Mouse (Mus musculus) MEL-GATA-1-ER (cell line): ENCODE data around the gene Syt8.

ENCODE experiments used
- DNase-seq: peaks from one replicate; pipeline ENCODE4 v3.0.0-alpha.2; 2012; ENCODE audit warnings: low read depth; ENCODE audit errors: extremely low read depth

Gene Syt8

GRCm38 (mm10) chr7:142408686-142409085 lies 26.0 kb upstream of the Syt8 start:
- DNase-seq, result no peak

GRCm38 (mm10) chr7:142409603-142410002 lies 25.0 kb upstream of the Syt8 start:
- no peak for DNase-seq

GRCm38 (mm10) chr7:142413285-142413684 lies 21.4 kb upstream of the Syt8 start:
- DNase-seq, result no peak

GRCm38 (mm10) chr7:142415314-142415713 lies 19.3 kb upstream of the Syt8 start:
- DNase-seq, result no peak

- no peak for DNase-seq
Measured at GRCm38 (mm10) chr7:142416225-142416624, 18.4 kb upstream of the Syt8 start.

- DNase-seq, result no peak
Measured at GRCm38 (mm10) chr7:142418027-142418426, 16.6 kb upstream of the Syt8 start.

- no peak for DNase-seq
Measured at GRCm38 (mm10) chr7:142418679-142419078, 16.0 kb upstream of the Syt8 start.

- peak; percentile 72 for DNase-seq
Measured at GRCm38 (mm10) chr7:142419887-142420286, 14.8 kb upstream of the Syt8 start.

- DNase-seq, result no peak
Measured at GRCm38 (mm10) chr7:142421826-142422225, 12.8 kb upstream of the Syt8 start.

GRCm38 (mm10) chr7:142425641-142426213 lies 8.9 kb upstream of the Syt8 start:
- DNase-seq, result no peak

- no peak for DNase-seq
Measured at GRCm38 (mm10) chr7:142428213-142428612, 6.4 kb upstream of the Syt8 start.

GRCm38 (mm10) chr7:142430160-142430678 lies 4.4 kb upstream of the Syt8 start:
- no peak for DNase-seq

GRCm38 (mm10) chr7:142431106-142431505 lies 3.5 kb upstream of the Syt8 start:
- no peak for DNase-seq

- DNase-seq, result no peak
Measured at GRCm38 (mm10) chr7:142433623-142434022, 1.0 kb upstream of the Syt8 start.

- DNase-seq, result peak; percentile 46
Measured at GRCm38 (mm10) chr7:142435524-142435923, 874 bp downstream of the Syt8 start.

- no peak for DNase-seq
Measured at GRCm38 (mm10) chr7:142437324-142437723, 2.7 kb downstream of the Syt8 start.

- no peak for DNase-seq
Measured at GRCm38 (mm10) chr7:142439966-142440365, 5.3 kb downstream of the Syt8 start.

GRCm38 (mm10) chr7:142440657-142441114 lies 6.0 kb downstream of the Syt8 start:
- DNase-seq, result no peak

- no peak for DNase-seq
Measured at GRCm38 (mm10) chr7:142441585-142441984, 6.9 kb downstream of the Syt8 start, which contains the start of gene Tnni2. Tnni2 (plus strand) TSS chr7:142441808.

GRCm38 (mm10) chr7:142442081-142442907 lies 7.6 kb downstream of the Syt8 start:
- DNase-seq, result peak; percentile 41

- no peak for DNase-seq
Measured at GRCm38 (mm10) chr7:142442908-142443420, 8.3 kb downstream of the Syt8 start.

GRCm38 (mm10) chr7:142443474-142443873 lies 8.8 kb downstream of the Syt8 start:
- DNase-seq, result no peak
